ENCODE assay signal across 8 mouse cellular contexts in genomic region chr9:63959129-63959932, GRCm38 (mm10).
DNase-seq lines count a peak whose midpoint lies in the region; ATAC-seq and TF ChIP-seq lines count a peak whose summit lies in the region.

No protein-coding gene starts in this region.

- WGBS in intestine, embryonic 15.5 days = 34% methylated on average over 17 of the region's 17 CpGs
- WGBS in liver, embryonic 16.5 days (ENCODE audit: insufficient replicate concordance) = 62% methylated on average over 17 of the region's 17 CpGs

- H3K27me3 ChIP-seq in ES-Bruce4 (ENCODE audit: control insufficient read depth, insufficient read depth, low read length, poor library complexity, severe bottlenecking) = no peaks in the 10 kb centered on the region
- no peaks in the 10 kb centered on the region for H3K27me3 ChIP-seq in intestine, embryonic 15.5 days (replicated peaks)
- no peaks in the 10 kb centered on the region for H3K27me3 ChIP-seq in liver, embryonic 16.5 days (ENCODE audit: control insufficient read depth, insufficient read depth, low read depth, low read length)

- TF ChIP-seq POLR2A in ES-Bruce4 (IDR thresholded peaks at IDR 0.05; ENCODE audit: insufficient read depth, low read length) = no peak

- H3K27ac ChIP-seq in ES-Bruce4 (ENCODE audit: insufficient read depth, low read length) = no peak overlapping the region
- peak overlapping the region; percentile 90 for H3K27ac ChIP-seq in intestine, embryonic 15.5 days
- no peak overlapping the region for H3K27ac ChIP-seq in liver, embryonic 16.5 days (ENCODE audit: low read length)

- TF ChIP-seq CTCF in ES-Bruce4 (IDR thresholded peaks at IDR 0.05; ENCODE audit: low read depth, low read length) = peak; percentile 78

- TF ChIP-seq EP300 in ES-Bruce4 (IDR thresholded peaks at IDR 0.05; ENCODE audit: insufficient read depth, low read depth, low read length) = 0 out of 2 replicates have a peak, but pooled peaks have one; percentile 19

- H3K9ac ChIP-seq in ES-Bruce4 (ENCODE audit: low read depth, poor library complexity, severe bottlenecking) = no peak overlapping the region
- H3K9ac ChIP-seq in intestine, embryonic 15.5 days = peak overlapping the region; percentile 32
- H3K9ac ChIP-seq in liver, embryonic 16.5 days (ENCODE audit: low read depth, low read length) = no peak overlapping the region

- peak; percentile 71 for DNase-seq in adipocyte (ENCODE audit: low spot score)
- peak; percentile 85 for DNase-seq in forelimb bud, embryonic 11.5 days (ENCODE audit: low read depth, low spot score)
- peak; percentile 58 for DNase-seq in ovary, adult 18-20 months (ENCODE audit: low spot score)
- no peak for DNase-seq in B cell, adult 2 months

- no peak overlapping the region for H3K4me3 ChIP-seq in ES-Bruce4 (ENCODE audit: low read depth, low read length)
- H3K4me3 ChIP-seq in intestine, embryonic 15.5 days (replicated peaks) = no peak overlapping the region
- no peak overlapping the region for H3K4me3 ChIP-seq in liver, embryonic 16.5 days (ENCODE audit: low read depth, low read length)

- H3K4me2 ChIP-seq in intestine, embryonic 15.5 days (replicated peaks) = peak overlapping the region; percentile 49
- no peak overlapping the region for H3K4me2 ChIP-seq in liver, embryonic 16.5 days (ENCODE audit: low read depth, low read length)

- peaks cover 7% of the 10 kb centered on the region for H3K4me1 ChIP-seq in ES-Bruce4 (ENCODE audit: control insufficient read depth, insufficient read depth, low read length)
- peaks cover 63% of the 10 kb centered on the region for H3K4me1 ChIP-seq in intestine, embryonic 15.5 days (replicated peaks)
- H3K4me1 ChIP-seq in liver, embryonic 16.5 days (ENCODE audit: control insufficient read depth, low read depth, low read length) = peaks cover 9% of the 10 kb centered on the region

- no peaks in the 10 kb centered on the region for H3K9me3 ChIP-seq in ES-Bruce4 (replicated peaks; ENCODE audit: control insufficient read depth, insufficient read depth, low read length, poor library complexity, severe bottlenecking)
- H3K9me3 ChIP-seq in intestine, embryonic 15.5 days = no peaks in the 10 kb centered on the region
- no peaks in the 10 kb centered on the region for H3K9me3 ChIP-seq in liver, embryonic 16.5 days (replicated peaks; ENCODE audit: control insufficient read depth, low read length)

- H3K36me3 ChIP-seq in ES-Bruce4 (ENCODE audit: control insufficient read depth, insufficient read depth, low read length, poor library complexity, severe bottlenecking) = no peaks in the 10 kb centered on the region
- H3K36me3 ChIP-seq in intestine, embryonic 15.5 days = no peaks in the 10 kb centered on the region
- no peaks in the 10 kb centered on the region for H3K36me3 ChIP-seq in liver, embryonic 16.5 days (ENCODE audit: control insufficient read depth, insufficient read depth)

- ATAC-seq in intestine, embryonic 15.5 days = peak; percentile 60
- ATAC-seq in liver, embryonic 16.5 days (ENCODE audit: low read depth) = peak; percentile 50
- ATAC-seq in monocyte, adult 5-6 weeks (replicated peaks; ENCODE audit: insufficient number of reproducible peaks, low FRiP score, low TSS enrichment, poor library complexity, severe bottlenecking) = no peak

Comparison
In these comparisons a context has a peak if more than half of its experiments do, and no peak if none do; other contexts are left out.
1. DNase-seq: peak in adipocyte (single experiment), forelimb bud, embryonic 11.5 days (single experiment) and ovary, adult 18-20 months (single experiment); none in B cell, adult 2 months (0 of 2).